Mouse (Mus musculus) WW6 (cell line): Measurements from ENCODE around the gene Kcnip2.

ENCODE experiments used
- DNase-seq: peaks from one replicate; pipeline ENCODE4 v3.0.0-alpha.2; 2013; ENCODE audit warnings: low read depth, low spot score

Kcnip2 gene

DNA sequence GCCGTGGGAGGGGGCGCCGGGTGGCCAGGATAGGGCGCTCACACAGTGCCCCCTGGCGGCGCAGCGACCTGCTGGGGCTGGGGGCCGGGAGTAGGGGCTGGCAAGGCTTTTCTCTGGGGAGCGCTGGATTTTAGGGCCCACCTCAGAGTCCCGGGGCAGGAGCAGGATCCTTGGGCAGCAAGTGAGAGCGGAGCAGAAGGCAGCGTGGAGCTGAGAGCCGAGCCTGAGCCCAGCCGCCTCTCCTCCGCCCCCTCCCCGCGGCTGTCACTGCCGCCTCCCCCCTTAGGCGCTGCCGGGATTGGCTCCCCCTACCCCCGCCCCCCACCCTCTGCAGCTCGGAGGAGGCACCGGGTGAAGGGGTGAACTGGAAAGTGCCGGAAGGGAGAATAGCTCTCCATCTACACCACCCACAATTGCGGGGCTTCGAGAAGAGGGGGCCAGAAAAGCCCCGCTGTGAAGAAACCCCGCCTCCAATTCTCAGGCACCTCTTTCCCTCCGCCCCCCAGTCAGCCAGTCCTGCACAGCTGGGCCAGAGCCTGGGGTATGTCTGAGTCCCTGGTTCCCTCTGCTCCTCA is at the start of gene Kcnip2:
Gene Kcnip2 (minus strand): TSS at position 231 of the 575 bp plus-strand sequence.
- no peak for DNase-seq

DNA sequence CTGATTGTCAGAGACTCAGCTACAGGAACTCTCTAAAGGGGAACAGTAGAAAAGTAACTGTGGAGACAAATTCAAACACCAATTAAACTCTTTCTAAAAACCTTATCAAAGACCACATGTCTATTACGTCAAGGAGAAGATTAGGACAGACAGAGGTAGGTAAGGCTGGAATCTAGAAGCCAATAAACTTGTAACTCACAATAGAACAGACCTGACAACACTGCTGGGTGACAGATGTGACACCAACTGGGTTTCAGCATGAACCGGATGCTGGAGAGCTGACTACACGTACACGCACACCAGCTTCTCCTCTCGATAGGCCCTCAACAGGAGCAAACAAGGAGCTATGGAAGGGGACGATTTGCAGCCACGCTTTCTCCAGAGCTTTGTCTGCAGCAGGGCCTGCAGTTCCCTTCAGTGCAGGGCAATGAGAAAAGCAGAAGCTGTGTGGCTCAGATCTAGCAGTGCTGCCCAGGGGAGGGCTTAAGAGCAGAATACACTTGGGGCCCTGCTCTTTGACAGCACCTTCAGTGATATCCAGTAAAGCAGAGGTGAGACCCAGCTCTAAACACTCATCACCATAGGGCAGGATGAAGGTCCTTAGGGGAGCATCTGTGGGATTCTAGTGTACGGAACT is 39.5 kb upstream of the Kcnip2 start:
- no peak for DNase-seq

DNA sequence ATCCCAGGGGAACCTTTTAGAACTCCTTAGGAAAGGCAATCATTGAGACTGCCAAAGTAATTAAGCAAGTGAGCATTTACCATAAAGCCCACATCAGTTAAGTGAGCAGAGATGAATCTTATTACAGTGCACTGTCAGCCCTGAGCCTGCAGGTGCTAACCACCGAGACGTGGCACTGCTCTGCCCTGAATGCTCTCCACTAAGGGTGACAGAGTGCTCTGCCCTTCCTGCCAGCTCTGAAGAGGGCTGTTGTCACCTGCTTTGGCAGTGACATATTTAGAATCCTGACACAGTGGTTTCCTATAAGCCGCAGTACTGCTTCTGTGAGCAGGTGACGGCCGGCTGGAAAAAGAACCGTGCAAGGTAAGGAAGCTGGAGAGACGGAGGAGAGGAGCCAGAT is 38.7 kb upstream of the Kcnip2 start:
- no peak for DNase-seq

DNA sequence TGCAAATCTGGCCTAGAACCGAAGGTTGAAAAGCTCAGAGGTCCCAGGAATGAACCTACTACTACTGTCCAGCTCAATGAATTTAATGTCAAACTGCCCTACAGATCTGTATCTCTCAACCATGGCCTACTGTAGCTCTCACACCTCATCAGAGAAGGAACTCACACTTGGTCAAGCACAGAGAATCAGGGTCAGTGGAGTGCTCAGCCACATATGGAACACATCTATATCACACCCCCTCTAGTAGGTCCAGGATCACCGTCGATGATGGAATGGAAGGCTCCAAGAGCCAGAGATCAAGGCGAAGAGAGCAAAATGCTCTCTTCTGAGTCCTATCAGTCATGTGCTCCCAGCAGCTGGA is 31.9 kb upstream of the Kcnip2 start:
- no peak for DNase-seq

- DNase-seq: no peak
Measured at GRCm38 (mm10) chr19:45847016-45847732, 31.3 kb upstream of the Kcnip2 start.

- DNase-seq: no peak
Measured at GRCm38 (mm10) chr19:45844209-45844608, 28.3 kb upstream of the Kcnip2 start.

GRCm38 (mm10) chr19:45843424-45843823 is 27.6 kb upstream of the Kcnip2 start:
- no peak for DNase-seq

DNA sequence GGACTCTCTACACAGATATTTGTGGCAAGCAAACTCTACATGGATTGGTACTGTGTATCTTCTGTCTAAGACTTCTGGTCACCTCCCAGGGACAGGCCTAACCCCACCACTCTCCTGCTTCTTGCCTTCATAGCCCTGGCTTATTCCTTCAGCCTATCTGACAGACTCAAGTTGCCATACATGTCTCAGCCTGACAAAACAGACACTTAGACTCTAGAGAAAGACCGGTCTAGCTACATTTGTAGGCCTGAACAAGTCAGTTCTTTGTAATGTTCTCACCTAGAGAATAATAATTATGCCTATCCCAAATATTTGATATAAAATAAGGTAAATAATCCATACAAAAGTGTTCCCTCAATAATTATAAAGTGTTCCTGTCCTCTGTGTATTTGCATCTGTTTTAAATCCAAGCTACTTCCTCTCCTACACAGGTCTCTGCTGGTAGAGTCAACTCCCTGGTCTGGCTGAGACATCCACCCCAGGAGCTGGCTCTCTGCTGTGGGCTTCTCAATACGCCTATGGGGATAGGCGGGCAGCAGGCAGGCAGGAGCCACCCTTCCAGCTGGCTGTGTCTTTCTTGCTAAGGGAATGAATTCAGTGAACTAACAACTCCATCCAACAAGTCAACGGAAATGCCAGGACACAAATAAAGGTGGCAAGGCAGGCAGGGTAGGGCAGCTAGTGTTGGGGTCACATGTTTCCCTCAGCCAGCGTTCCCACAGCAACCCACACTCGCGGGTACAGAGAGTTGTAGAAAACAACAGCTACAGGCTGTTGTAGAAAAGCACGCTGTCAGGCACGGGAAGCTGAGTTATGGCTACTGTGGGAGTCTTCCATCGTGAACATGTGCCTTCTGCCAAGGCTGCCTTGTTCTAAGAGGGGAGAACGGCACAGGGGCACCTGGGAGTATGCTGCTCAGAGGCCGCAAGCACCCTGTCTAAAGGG is 21.5 kb upstream of the Kcnip2 start:
- DNase-seq: no peak

- DNase-seq: no peak
Measured at GRCm38 (mm10) chr19:45835490-45835889, 19.6 kb upstream of the Kcnip2 start.

DNA sequence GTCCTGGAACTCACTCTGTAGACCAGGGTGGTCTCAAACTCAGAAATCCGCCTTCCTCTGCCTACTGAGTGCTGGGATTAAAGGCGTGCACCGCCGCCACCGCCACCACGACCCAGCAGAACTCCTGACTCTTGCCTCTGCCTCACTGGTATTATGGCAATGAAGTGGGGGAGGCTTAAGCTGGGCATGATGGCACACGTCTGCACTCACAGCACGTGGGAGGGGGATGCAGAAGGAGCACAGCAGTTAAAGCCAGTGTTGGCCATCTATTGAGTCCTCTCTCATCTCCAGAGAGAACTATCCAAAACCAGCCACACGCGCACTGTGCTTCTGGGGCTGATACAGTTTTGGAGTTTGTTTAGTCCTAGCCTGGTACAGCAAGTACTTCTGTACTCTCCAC is 17.8 kb upstream of the Kcnip2 start:
- DNase-seq: no peak

- no peak for DNase-seq
Measured at GRCm38 (mm10) chr19:45830679-45831078, 14.8 kb upstream of the Kcnip2 start.

- no peak for DNase-seq
Measured at GRCm38 (mm10) chr19:45827736-45828135, 11.9 kb upstream of the Kcnip2 start.

GRCm38 (mm10) chr19:45827125-45827524 is 11.3 kb upstream of the Kcnip2 start:
- DNase-seq: no peak

DNA sequence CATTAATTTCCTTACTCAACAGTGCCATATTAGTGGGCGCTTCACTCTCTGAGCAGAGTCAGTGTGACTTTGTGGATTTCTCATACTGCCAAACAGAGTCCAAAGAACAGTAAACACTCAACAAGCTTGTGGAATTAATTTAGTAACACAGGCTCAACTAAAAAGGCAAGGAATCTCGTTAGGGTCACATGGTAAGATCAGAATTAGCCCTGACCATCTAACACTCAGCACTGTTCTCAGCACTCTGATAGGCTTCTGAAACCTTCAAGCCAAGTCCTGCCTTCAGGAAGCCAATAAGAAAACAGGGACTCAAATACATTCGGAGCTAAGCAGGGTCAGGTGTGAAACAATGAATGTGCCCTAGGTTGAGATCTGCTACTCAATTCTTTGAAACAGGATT is 10.3 kb upstream of the Kcnip2 start:
- DNase-seq: no peak

- DNase-seq: no peak
Measured at GRCm38 (mm10) chr19:45821832-45822231, 6.0 kb upstream of the Kcnip2 start.

- DNase-seq: no peak
Measured at GRCm38 (mm10) chr19:45817816-45818490, 2.1 kb upstream of the Kcnip2 start.

DNA sequence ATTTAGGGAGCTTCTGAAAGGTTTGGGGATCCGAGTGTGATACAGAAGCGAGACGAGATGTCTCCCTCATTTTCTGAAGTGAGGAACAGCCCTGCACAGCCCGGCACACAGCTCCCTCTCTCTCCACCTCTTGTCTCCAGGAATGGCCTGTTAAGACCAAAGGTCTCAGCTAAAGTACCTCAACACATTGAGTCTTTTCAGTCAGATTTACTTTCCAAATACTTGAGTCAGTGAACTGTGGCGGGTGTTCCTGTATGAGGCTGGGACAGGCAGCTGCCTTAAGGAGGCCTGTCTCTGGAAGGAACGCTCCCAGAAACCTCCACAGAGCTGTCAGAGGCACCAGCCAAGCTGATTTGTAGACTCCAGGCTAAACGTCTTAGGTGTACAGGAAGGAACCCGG is 866 bp upstream of the Kcnip2 start:
- DNase-seq: no peak

GRCm38 (mm10) chr19:45815170-45815569 is 691 bp downstream of the Kcnip2 start:
- no peak for DNase-seq

GRCm38 (mm10) chr19:45813801-45814200 is 2.1 kb downstream of the Kcnip2 start:
- no peak for DNase-seq

DNA sequence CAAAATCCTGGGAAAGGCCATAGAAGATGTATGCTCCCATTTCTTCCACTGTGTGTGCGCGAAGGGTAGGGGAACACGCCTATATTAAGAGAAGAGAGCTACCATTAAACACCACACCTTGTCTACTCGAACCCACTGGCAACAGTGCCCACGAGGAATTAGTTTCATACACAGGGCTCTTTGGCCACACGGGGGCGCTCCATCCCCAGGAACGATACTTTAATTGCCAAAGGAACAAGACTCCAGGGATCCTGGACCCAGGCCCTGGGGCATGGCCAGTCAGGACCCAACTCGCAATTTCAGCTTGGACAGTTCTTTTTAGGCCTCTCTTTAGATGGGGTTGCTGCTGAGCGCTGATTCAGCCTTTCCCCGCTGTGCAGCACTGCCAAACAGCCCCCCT is 2.6 kb downstream of the Kcnip2 start:
- DNase-seq: peak; percentile 65

DNA sequence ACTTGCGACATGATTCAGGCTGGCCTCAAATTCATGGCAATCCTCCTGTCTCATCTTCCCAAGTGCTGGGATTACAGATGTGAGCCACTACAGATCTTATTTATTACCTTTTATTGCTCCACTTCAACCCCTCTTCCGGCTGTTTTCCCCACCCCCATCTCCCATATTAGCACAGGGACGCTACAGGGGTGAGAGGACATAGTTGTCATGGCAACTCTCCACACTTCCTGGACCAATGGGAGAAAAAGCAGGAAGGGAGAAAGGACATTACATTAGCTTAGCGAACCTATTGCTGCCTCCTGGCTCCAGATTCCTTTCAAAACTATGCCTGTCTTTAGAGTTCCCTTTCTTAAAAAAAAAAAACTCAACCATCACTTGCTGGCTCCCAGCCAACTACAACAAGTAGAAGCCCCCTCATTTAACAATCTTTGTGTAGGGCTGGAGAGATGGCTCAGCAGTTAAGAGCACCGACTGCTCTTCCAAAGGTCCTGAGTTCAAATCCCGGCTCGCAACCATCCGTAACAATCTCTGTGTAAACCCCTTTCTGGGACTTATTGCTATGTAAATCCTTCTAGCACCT is 3.1 kb downstream of the Kcnip2 start:
- DNase-seq: no peak
